Mouse (Mus musculus) E14TG2a.4 (cell line): ENCODE measurements at regions not wholly inside any gene's neighbourhood (a gene's known extent, or its start where the extent isn't known, plus 50 kb on each side); places are given as distances from the start of the nearest gene placed in this dataset.
A peak's percentile ranks its signal among the peaks of the same experiment; 100 is the strongest.

Source experiments
- H3K27me3 ChIP-seq: 2 replicates; pipeline ENCODE4 v1.6.1; 2014; ENCODE audit warnings: low read length, control low read depth; ENCODE audit not compliant: insufficient read depth
- H3K36me3 ChIP-seq: 2 replicates; pipeline ENCODE4 v1.6.1; 2014; ENCODE audit warnings: low read length, control low read depth; ENCODE audit not compliant: insufficient read depth
- H3K4me1 ChIP-seq: replicated peaks from 2 replicates; pipeline ENCODE4 v1.6.1; 2014; ENCODE audit warnings: low read depth, low read length, control low read depth
- H3K4me3 ChIP-seq: replicated peaks from 2 replicates; pipeline ENCODE4 v1.5.1; 2014; ENCODE audit warnings: mild to moderate bottlenecking, low read length
- H3K9me3 ChIP-seq: 2 replicates; pipeline ENCODE4 v1.6.1; 2014; ENCODE audit warnings: low read length, control low read depth
- CTCF ChIP-seq: conservative IDR thresholded peaks from 2 replicates; pipeline ENCODE4 v1.5.1; 2014; ENCODE audit warnings: low read length
- NANOG ChIP-seq: IDR thresholded peaks from 2 replicates; pipeline ENCODE4 v1.6.1; 2014; ENCODE audit warnings: borderline replicate concordance, low read length, mixed read lengths
- POU5F1 ChIP-seq: IDR thresholded peaks from 2 replicates; pipeline ENCODE4 v1.6.1; 2014; ENCODE audit warnings: low read length, borderline replicate concordance

- Histone ChIP-seq H3K4me1 (no peaks in the 10 kb centered on the region), H3K27me3 (no peaks in the 10 kb centered on the region), H3K9me3 (no peaks in the 10 kb centered on the region), H3K4me3 (no peak overlapping the region), H3K36me3 (no peaks in the 10 kb centered on the region)
- TF ChIP-seq CTCF = peak; percentile 33; the same call in 1 of the 2 replicates
- TF ChIP-seq POU5F1 = no peak
These were observed 208.3 kb upstream of the Ccdc54 start for GRCm38 (mm10) chr16:50799145-50799794.

- Histone ChIP-seq H3K4me1 (no peaks in the 10 kb centered on the region), H3K4me3 (no peak overlapping the region), H3K27me3 (no peaks in the 10 kb centered on the region), H3K9me3 (no peaks in the 10 kb centered on the region), H3K36me3 (no peaks in the 10 kb centered on the region)
- TF ChIP-seq CTCF = 0 out of 2 replicates have a peak, but pooled peaks have one; percentile 2
- no peak for TF ChIP-seq POU5F1
- TF ChIP-seq NANOG = no peak
These were observed 207.1 kb upstream of the Ccdc54 start for GRCm38 (mm10) chr16:50798095-50798494.

GRCm38 (mm10) chr16:50792960-50793359 lies 202.0 kb upstream of the Ccdc54 start:
- TF ChIP-seq POU5F1 (no peak), NANOG (no peak), CTCF (no peak)
- H3K9me3 ChIP-seq = no peaks in the 10 kb centered on the region
- no peak overlapping the region for H3K4me3 ChIP-seq
- no peaks in the 10 kb centered on the region for H3K27me3 ChIP-seq
- no peaks in the 10 kb centered on the region for H3K36me3 ChIP-seq
- H3K4me1 ChIP-seq = 0 out of 2 replicates have a peak, but pooled peaks cover 3% of the 10 kb centered on the region

DNA sequence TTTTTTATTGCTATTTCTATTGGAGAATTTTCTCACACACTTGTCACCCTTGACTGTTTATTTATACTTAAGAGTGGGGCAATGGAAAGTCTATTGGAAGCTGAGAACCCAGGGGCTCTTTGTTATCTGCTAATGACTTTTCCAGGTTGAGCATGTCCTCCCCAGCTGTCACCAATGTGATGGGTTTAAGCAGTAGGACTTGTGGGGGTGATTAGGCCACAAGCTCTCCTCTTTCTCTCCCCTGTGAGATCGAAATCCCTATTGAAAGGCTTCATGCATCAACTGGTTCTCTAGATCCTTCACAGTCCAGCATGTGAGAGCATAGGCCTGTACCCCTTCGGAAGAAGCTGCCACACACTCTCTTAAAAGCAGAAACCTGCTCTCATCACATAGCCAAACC lies 201.6 kb upstream of the Ccdc54 start:
- TF ChIP-seq NANOG (no peak), CTCF (no peak), POU5F1 (no peak)
- no peaks in the 10 kb centered on the region for H3K27me3 ChIP-seq
- no peaks in the 10 kb centered on the region for H3K9me3 ChIP-seq
- H3K36me3 ChIP-seq = no peaks in the 10 kb centered on the region
- no peak overlapping the region for H3K4me3 ChIP-seq
- H3K4me1 ChIP-seq = 0 out of 2 replicates have a peak, but pooled peaks cover 3% of the 10 kb centered on the region

- H3K36me3 ChIP-seq = no peaks in the 10 kb centered on the region
- H3K27me3 ChIP-seq = no peaks in the 10 kb centered on the region
- 0 out of 2 replicates have a peak, but pooled peaks cover 3% of the 10 kb centered on the region for H3K4me1 ChIP-seq
- no peak overlapping the region for H3K4me3 ChIP-seq
- TF ChIP-seq CTCF (no peak), POU5F1 (no peak), NANOG (no peak)
- no peaks in the 10 kb centered on the region for H3K9me3 ChIP-seq
These were observed 197.7 kb upstream of the Ccdc54 start for GRCm38 (mm10) chr16:50788702-50789101.

GRCm38 (mm10) chr16:50786199-50786598 lies 195.2 kb upstream of the Ccdc54 start:
- no peaks in the 10 kb centered on the region for H3K4me1 ChIP-seq
- TF ChIP-seq NANOG (no peak), CTCF (no peak), POU5F1 (no peak)
- no peaks in the 10 kb centered on the region; the same call in 1 of the 2 replicates for H3K27me3 ChIP-seq
- no peak overlapping the region for H3K4me3 ChIP-seq
- no peaks in the 10 kb centered on the region for H3K36me3 ChIP-seq
- no peaks in the 10 kb centered on the region for H3K9me3 ChIP-seq

GRCm38 (mm10) chr16:50785384-50785783 lies 194.4 kb upstream of the Ccdc54 start:
- Histone ChIP-seq H3K36me3 (no peaks in the 10 kb centered on the region), H3K4me3 (no peak overlapping the region), H3K4me1 (no peaks in the 10 kb centered on the region), H3K27me3 (no peaks in the 10 kb centered on the region; the same call in 1 of the 2 replicates), H3K9me3 (no peaks in the 10 kb centered on the region)
- TF ChIP-seq NANOG (no peak), POU5F1 (no peak), CTCF (no peak)

DNA sequence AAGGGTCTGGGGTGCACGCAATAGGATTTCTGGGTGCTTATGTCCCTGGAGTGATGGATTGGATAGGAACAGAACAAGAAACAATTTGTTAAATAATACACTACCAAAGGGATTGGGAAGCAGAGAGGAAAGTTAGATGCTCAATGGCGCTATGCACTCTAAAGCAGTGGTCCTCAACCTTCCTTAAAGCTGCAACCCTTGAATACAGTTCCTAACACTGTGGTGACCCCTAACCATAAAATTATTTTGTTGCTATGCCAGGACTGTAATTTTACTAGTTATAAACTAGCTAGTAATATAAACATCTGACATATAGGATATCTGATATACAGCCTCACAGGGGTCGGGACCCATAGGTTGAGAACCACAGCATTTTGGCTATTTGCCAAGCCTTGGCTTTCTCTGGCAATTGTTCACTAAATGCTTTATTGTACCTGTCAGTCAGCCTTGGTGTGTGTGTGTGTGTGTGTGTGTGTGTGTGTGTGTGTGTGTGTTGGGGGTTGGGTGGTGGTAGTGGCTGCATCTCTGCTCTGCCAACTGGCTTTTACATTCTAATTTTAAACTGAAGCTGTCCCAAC lies 193.8 kb upstream of the Ccdc54 start:
- peaks cover under 1% of the 10 kb centered on the region for H3K4me1 ChIP-seq
- H3K36me3 ChIP-seq = no peaks in the 10 kb centered on the region
- H3K4me3 ChIP-seq = no peak overlapping the region
- no peaks in the 10 kb centered on the region for H3K9me3 ChIP-seq
- no peaks in the 10 kb centered on the region; the same call in 1 of the 2 replicates for H3K27me3 ChIP-seq
- TF ChIP-seq POU5F1 = no peak
- no peak for TF ChIP-seq CTCF
- no peak for TF ChIP-seq NANOG
